Mouse (Mus musculus) mouse embryonic stem cell (cell line): ENCODE results near the gene Naa35.

Experiments used
- in situ Hi-C, 2 experiments: fragments of 300-500 bp; cut with MboI; formaldehyde crosslinking; loops; 1 replicate in 1 of 2; 3 replicates in 1 of 2; pipeline ENCODE4 v1.14.3; 2019 to 2020; ENCODE audit warnings: low sequenced_read_pairs in 2 of 2, low pct_unique_long_range_greater_than_20kb in 1 of 2, mixed read lengths in 1 of 2; ENCODE audit not compliant: unreplicated experiment in 1 of 2

The Naa35 gene

DNA sequence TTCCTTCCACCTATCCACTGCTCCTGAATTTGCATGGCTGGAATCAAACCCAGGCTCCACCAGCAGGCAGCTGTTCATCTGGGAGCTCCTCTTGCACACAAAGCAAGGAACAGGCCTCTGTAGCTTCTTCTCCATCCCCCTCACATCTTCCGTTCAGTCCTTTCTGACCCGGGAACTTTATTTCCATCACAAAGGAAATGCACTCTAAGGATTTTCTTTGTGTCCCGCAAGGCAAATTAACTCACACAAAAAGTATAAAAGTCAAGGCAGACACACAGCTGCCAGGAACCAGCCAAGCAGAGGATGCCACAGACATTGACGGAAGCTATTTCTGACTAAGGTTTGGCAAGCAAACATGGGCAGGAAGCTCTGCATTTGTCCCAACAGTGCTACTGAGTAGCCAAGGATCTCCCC lies 71.9 kb downstream of the Naa35 start:
- in situ Hi-C loops: no loop called here

DNA sequence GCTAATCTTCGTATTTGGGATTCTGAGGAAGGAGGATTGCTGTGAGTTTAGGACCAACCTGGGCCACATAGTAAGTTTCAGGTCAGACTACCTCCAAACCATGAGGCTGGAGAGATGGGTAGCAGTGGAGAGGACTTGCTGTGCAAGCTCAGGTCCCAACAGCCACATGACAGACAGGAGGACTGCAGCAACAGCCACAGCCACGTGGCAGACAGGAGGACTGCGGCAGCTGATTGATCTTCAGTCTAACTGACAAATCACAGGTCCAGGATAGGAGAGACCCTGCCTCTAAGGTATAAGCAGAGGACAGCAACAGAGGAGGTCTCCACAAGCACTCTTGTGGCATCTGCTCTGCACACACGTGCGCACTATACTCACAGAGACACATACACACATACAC lies 72.7 kb downstream of the Naa35 start:
- in situ Hi-C loops: no loop called here

DNA sequence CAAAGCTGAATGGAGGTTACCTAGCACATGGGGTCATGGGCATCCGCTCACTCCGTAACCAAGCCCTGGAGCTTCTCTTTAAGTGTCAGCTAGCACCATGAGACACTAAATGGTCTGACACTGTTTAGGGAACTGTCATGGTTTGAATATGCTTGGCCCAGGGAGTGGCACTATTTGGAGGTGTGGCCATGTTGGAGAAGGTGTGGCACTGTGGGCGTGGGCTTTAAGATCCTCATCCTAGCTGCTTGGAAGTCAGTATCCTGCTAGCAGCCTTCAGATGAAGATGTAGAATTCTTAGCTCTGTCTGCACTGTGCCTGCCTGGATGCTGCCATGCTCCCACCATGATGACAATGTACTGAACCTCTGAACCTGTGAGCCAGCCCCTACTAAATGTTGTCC lies 75.3 kb downstream of the Naa35 start:
- in situ Hi-C loops: no loop called here

DNA sequence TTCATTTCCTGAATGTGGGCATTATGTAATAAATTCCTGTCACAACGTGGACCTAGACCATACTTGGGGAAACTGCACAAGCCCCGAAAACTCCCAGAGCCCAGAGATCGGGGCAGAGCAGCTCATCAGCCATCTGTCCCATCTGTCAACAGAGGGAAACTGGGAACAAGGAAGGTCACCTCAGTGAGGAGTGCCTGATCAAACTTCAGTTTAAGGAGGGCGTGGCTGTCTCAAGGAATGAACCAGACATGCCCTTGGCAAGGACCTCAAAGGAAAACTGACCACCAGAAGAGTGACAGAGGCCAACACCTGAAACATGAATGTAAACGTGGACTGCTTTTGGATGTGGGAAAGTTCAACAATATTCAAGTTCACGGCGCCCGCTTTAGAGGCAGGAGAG lies 76.3 kb downstream of the Naa35 start:
- in situ Hi-C loops: no loop called here

DNA sequence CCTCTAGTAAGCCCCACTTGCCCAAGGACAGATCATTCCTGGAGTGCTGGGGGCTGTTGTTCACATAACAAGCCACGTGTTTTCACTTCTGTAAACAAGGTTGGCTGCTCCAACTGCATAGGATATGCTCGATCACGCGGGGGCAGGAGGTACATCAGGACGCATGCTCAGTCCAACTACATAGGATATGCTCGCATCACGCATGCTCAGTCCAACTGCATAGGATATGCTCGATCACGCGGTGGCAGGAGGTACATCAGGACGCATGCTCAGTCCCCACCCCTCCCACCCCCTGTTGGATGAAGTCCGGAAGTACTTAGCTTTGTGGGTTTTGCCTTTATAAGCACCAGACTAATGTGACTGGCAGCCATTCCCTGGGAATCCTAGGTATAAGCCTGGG lies 76.9 kb downstream of the Naa35 start:
- in situ Hi-C loops: no loop called here

DNA sequence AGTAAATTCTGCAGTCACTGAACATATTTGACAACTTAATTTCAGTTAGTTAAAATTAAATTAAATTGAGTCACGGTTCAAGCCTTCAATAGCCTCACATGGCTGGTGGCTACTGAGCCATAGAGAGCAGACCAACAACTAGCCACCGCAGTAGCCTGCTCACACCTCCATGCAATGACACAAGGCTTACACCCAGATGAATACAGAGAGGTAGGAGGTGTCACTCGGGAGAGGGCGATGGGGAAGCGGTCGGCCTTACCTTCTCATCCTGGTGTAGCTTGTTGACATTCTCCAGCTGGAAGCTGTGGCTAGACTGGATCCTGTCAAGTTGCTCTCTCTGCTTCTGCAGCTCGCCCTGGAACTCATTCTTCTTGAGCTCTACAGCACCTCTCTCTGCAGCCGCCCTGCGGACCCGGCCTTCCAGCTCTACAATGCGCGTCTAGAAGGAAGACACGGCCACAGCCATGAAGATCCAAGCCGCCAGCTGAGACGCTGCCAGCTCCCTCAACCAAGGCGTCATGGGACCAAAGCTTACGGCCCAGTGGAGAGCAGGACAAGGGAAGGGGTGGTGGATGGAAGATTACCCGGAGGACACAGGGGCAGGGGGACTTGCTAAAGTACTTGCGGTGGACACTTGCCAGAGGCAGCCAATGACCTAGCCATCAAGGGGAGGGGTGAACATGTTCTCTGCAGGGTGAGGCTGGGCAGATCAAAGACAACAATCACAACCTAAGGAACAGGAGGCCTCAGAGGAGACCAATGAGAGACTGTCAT lies 79.1 kb downstream of the Naa35 start:
- in situ Hi-C loops: no loop called here

DNA sequence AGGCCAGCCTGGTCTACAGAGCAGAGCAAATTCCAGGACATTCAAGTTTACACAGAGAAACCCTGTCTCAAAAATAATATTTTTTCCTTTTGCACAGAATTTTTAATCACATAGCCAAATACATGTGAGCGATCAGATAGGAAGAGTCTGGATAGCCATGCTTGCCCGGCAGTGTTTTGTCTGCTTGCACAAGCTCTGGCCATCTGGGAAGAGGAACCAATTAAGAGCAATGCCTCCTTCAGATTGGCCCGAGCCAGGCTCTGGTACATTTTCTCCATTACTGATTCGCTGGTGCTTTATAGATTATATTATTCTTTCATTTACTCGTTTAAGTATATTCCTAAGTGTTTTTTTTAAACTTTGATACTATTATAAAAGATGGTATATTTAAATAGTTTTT lies 82.7 kb downstream of the Naa35 start:
- in situ Hi-C loops: no loop called here

DNA sequence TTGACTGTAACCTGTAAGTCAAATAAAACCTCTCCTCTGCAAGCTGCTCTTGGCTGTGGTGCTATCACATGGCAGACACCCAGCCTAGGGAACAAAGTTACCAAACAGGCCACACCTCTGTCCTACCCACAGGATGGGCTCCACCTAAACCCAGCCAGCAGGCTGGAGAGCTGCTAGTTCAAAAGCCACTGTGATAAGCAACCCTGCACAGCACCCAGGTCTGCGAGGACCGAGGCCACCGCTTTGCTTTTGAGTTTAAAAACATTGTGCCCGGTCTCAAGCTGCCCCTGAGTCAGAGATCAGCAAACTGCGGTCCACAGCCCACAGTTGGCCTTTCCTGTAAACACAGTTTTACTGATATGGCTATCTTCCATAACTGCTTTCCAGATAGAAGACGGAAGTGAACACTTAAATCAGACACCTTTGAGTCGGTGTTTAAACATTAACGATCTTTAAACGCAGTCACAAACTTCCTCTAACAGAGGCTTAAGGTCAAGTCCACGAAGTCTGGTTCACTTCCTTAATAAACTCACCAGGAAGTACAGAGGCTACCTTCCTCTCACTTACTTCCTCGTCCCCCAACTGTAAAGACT lies 83.5 kb downstream of the Naa35 start:
- in situ Hi-C loops: no loop called here

DNA sequence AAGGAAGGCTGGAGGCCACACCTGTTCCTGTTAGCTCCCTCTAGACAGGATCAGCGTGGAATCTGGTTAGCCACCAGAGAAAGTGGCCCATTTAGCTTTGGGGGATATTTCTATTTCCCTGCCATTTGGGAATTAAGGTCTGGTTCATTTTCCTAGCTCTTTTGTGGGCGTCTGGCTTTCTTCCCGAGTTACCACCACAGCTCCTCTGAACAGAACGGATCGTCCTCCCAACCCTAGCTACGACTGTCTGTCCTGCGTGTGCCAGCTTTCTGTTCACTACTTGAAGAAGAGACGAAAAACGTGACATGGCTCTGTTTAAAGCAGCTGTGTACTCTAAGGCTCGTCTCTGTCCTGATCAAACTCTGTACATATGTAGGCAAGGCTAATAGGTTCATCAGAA lies 84.9 kb downstream of the Naa35 start:
- in situ Hi-C loops: no loop called here

DNA sequence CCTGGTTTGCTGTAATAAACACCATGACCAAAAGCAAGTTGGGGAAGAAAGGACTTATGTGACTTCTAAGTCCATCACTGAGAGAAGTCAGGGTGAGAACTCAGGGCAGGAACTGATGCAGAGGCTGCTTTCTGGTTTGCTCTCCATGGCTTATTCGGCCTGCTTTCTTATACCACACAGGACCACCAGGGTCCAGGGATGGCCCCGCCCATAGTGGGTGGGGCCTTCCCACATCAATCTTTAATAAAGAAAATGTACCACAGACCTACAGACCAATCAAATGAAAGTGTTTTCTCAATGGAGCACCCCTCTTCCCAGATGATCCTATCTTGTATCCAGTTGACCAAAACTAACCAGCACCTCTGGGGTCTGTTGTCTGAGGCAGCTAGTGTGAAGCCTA lies 86.5 kb downstream of the Naa35 start:
- in situ Hi-C loops: no loop called here

DNA sequence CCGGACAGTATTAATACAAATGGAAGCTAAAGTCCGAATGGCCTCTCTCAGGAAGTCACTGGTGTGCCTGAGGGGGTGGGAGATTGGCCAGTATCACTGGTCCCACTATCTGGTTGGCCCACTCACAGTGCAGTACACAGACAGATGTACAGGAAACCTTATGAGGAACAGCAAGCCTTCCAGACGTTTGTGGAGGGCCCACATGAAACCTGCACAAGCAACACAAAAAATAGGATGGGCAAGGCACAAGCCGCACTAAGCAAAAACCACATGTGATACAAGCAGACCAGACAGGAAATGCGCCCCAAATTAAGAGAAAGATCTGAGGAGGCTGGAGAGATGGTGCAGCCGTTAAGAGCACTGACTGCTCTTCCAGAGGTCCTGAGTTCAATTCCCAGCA lies 87.2 kb downstream of the Naa35 start:
- in situ Hi-C loops: no loop called here

DNA sequence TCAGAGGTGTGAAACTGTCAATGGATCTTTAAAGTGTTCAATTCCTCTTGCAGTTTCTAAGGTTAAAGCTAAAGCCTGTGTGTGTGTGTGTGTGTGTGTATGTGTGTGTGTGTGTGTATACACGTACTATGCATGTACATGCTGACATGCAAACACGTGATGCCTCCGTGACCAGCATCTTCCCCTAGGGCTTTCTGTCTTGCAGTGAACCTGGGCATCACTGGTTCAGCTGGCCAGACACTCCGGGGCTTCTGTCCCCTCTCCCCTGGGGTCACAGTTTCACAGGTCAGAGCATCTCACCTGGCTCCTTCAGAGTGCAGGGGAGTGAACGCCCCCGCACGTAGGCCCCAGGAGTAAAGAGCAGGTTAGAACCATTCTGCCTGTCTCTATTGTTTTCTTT lies 88.5 kb downstream of the Naa35 start:
- in situ Hi-C loops: no loop called here

DNA sequence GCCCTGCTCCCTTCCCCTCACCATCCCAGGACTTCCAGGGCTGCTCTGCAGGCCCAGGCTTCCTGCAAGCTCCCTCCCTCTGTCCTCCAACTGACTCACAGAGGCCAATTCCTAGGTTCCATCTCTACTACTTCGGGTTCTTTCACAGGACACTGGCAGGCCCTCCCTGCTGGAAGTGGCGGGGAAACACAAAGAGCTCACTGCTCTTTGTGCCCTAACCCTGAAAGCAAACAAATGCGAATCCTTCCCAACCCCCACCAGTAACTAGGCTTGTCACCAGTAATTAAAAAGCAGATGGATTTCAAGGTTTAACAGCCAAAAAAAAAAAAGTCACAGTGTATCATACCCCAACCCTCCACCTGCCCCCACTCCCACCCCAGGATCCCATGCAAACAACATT lies 89.2 kb downstream of the Naa35 start:
- in situ Hi-C loops: no loop called here

DNA sequence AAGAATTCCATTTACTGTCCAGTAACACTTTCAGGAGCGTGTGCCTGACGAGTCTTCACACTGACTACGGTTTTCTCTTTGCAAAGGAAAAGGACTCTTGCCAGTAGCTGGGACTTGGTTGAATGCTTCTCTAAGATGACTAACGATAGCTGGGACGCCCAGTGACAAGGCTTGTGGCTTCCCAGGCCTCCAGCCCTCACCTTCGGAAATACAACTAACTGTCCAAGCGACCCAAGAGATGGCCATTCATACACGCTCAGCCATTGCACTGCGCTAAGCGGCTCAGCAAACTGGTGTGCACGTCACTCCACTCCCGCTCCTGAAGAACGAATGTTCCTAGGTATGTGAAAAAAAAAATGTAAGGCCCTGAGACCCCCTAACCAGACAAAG lies 89.7 kb downstream of the Naa35 start:
- in situ Hi-C loops: no loop called here

DNA sequence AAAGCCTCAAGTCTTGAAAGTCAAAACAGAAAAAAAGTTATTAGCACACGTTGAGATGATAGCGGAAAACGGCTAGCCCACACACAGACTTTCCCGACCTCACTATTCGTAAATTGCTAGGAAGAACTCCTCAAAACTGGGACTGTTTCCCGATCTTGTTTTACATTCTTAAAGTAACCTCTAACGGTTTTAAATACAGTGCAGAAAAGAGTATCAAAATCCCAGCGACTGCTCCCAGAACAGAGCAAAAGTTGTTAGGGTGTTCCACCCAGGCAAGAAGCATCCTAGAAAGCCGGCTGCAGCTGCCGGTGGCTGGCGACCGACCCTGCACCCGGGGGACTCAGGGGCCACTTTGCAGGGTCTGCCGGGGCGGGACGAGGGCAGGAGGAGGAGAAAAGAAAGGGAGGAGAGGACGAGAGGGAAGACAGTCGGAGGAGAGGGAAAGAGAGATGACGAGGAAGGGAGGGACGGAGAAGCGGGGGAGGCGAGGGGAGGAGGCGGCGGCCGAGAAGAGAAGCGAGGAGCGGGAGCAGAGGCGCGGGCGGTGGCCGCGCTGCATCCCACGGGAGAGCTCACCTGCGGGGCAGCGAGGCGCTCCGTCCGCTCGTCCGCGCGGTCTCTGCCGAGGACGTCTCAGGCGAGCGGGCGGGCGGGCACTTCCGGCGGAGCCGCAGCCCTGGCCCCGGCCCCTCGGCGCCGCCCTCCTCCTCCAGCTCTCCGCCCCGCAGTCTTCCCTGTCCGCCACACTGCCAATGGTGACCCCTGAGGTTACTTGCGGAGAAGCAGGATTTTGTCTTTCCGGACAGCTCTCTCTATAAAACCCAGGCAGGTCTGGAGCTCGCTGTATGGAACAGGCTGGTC lies 90.3 kb downstream of the Naa35 start, which contains the start of gene Golm1:
Gene Golm1 (minus strand): TSS at position 661 of the 861 bp plus-strand sequence.
- in situ Hi-C loops: no loop called here

DNA sequence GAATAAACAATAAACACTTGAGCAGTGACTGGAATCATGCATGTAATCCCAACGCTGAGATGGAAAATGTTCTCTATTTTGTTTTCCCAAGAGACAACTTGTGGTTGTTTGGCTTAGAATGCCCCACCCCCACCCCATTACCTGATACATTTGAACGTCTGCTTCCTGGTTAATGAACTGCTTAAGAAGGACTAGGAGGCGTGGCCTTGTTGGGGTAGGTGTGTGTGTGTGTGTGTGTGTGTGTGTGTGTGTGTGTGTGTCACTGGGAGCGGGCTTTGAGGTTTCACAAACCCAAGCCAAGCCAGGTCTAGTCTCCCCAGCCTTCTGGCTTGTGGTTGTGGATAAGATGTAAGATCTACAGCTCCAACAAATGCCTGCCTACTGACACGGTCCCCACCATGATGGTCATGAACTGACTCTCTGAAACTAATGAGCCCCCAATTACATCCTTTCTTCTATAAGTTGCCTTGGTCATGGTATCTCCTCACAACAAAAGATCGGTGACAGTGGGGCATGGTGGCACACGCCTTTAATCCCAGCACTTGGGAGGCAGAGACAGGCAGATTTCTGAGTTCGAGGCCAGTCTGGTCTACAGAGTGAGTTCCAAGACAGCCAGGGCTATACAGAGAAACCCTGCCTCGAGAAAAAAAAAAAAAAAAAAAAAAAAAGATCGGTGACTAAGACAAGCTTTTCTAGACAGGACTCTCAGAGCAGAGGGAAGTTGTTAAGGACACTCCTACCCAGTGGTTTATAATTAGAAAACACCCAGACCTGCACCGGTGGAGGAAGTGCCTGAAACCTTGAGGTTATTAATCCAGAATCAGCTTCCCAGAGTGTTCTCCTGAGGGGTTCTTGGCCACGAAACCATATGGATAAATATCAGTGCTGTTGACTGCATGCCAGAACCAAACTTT lies 91.5 kb downstream of the Naa35 start:
- in situ Hi-C loops: no loop called here

DNA sequence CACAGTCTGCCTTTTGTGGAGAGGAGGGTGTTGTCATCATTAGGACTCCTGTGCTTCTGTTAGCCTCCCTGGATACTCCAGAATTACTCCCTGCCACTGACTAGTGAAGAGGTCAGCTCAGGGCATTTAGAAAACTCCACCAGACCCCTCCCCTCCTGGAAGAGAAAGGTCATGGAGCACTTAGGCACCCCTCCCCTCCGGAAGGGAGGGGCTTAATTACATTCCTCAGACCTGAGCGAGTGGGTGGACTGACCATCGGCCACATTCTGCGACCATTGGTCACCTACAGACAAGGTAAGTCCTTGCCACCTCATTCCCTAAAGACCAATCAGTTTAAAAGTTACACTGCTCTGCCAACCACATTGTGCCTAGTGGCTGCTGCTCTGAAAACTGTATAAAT lies 94.2 kb downstream of the Naa35 start:
- in situ Hi-C loops: no loop called here

DNA sequence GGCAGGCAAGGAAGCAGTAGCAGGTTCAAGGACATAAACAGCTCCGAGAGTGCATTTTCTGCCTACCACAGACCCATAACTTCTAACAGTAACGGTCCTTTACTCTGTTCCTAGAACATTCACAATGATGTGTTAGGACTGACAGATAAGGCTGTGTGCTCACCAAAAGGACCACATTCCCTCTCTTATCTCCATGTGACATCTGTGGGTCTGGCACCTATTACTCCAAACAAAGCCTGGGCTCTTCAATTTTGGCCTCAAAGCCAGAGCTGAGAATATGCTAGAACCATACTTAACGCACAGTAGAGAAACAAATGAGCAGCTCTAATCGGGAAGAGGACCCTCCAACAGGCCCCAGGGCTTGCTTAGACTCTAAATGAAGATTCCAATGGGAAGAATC lies 94.8 kb downstream of the Naa35 start:
- in situ Hi-C loops: no loop called here

DNA sequence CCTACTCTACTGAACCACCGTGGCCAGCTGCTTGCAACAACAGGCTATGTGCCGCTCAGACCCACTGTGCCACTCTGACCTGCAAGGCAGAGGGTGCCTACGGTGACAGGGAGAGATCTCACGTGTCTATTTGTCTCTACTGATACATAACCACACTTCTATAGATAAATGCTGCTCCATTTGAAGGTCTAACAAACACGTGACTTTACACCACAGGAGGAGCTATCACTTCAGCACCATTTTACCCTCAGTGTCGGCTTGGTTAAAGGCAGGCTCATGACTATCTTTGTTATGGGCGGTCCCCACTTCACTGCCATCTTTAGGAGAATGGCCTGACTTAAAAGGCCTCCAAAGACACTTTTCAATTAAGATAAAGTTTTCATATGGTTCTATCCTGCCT lies 97.6 kb downstream of the Naa35 start:
- in situ Hi-C loops: no loop called here
